Mouse (Mus musculus): Measurements from ENCODE around the gene Gfi1.

Gfi1 gene

DNA sequence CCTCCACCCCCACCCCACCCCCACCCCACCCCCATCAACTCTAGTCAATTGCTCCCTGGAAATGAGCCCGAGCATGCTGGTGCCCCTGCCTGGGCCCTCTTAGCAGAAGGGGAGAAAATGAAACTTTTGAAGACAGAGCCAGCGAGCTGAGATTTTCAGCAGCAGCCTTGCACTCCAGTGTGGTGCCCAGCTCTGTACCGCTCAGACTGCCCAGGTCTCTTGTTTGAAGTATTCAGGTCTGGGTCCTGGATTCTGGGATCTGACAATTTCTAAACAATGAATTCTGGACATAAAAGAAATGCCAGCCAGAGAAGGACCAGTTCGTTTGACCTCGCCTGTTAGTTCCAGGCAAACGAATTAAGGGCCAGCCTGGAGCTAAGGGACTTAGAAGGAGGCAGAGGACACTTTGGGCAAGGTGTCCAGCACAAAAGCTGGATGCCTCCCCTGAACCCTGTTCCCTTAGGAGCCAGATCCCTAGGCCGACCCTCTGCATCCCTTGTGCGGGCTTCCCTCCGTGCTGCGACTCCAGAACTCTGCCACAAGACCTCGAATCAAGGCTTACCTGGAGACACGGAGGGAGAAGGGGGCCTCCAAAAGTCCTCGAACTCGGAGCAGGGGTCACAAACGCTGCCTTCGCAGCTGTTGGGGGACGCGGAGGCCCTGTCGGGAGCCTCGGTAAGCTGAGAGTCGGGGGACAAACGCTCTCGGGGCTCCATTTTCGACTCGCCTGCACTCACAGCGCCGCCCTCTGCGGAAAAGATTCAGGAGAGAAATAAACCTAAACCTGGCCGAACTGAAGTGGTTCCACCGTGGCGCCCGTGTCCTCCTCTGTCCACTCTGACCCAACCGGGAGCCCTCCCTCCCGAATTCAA, 2.9 kb downstream of the Gfi1 start:
- in situ Hi-C loops (cut with MboI, MseI): loop anchor here (5.0 kb wide), 1 partner anchor 34 kb away; no protein-coding TSS in a partner anchor

DNA sequence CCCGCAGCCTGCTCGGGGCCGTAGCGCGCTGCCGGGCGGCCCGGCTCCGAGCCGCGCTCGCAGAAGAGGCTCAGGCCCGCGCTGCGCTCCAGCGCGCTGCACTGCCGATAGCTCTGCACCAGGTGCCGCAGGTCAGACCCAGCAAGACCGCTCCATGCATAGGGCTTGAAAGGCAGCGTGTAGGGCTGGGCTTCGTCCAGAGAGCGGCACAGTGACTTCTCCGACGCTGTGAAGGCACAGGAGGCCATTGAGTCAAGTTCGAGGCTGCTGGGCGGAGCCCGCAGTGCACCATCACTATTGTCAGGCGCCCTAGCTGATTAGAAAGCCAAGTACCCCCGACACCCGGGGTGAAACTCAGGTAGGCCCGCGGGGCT, 4.2 kb downstream of the Gfi1 start:
- in situ Hi-C loops (cut with MboI, MseI): loop anchor here (5.0 kb wide), 1 partner anchor 36 kb away; no protein-coding TSS in a partner anchor

GRCm38 (mm10) chr5:107720991-107721637, 4.7 kb downstream of the Gfi1 start:
- in situ Hi-C loops (cut with MboI, MseI): loop anchor here (5.0 kb wide), 1 partner anchor 36 kb away; no protein-coding TSS in a partner anchor

DNA sequence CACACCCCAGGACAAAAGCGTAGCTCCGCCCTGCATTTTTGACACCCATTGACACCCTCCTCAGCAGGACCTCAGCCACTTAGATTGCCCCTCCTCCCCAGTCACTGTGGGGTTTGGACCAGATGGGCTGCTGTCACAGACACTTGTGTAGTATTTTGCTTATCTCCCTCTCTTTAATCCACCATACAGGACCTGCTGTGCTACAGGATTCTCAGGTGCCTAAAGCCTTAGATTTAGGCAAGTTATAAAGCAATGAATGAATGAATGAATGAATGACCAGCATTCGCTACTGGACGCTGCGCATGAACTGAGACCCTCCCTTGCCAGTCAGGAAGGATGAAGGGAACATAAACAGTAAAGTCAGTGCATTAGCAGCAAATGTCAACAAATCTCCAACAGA, 5.3 kb downstream of the Gfi1 start:
- in situ Hi-C loops (cut with MboI, MseI): loop anchor here (5.0 kb wide), 1 partner anchor 37 kb away; no protein-coding TSS in a partner anchor

- in situ Hi-C loops (cut with MboI, MseI): loop anchor here (5.0 kb wide), 1 partner anchor 38 kb away; no protein-coding TSS in a partner anchor
These were observed 6.0 kb downstream of the Gfi1 start for GRCm38 (mm10) chr5:107719786-107720185.

DNA sequence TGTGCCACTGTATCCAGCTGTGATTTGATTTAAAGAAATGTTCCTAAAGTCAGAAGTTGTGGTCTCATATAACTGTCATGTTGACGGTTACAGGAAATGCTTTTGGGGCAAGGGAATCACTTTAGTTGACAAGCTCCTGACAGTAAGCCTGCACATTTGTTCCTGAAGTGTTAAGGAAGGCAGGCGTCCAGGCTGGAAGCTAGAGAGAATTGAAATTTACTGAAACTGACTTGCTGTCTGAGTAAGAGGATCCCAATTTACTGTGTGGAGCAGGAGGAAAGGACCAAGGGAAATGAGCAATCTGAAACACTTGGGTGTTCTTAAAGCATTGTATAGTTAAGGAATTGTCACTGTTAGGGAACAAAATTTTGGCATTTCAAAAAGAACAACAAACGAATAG, 6.6 kb downstream of the Gfi1 start:
- in situ Hi-C loops (cut with MboI, MseI): no loop called here

GRCm38 (mm10) chr5:107717871-107718361, 7.9 kb downstream of the Gfi1 start:
- in situ Hi-C loops (cut with MboI, MseI): no loop called here

DNA sequence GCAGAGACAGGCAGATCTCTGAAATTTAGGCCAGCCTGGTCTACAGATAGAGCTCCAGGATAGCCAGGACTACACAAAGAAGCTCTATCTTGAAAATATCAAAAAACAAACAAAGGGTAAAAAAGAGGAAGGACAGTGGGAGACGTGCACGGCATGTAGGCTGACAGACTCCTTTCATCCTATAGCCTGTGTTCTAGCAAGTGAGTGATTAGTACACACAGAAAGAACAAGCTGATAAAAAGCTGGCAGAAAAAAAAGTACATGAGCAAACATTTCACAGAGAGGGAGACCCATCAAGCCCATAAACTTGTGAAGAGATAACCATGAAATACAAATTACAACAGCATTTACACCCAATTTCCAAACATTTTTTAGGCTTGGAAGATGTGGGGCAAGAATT, 14.1 kb downstream of the Gfi1 start:
- in situ Hi-C loops (cut with MboI, MseI): no loop called here

DNA sequence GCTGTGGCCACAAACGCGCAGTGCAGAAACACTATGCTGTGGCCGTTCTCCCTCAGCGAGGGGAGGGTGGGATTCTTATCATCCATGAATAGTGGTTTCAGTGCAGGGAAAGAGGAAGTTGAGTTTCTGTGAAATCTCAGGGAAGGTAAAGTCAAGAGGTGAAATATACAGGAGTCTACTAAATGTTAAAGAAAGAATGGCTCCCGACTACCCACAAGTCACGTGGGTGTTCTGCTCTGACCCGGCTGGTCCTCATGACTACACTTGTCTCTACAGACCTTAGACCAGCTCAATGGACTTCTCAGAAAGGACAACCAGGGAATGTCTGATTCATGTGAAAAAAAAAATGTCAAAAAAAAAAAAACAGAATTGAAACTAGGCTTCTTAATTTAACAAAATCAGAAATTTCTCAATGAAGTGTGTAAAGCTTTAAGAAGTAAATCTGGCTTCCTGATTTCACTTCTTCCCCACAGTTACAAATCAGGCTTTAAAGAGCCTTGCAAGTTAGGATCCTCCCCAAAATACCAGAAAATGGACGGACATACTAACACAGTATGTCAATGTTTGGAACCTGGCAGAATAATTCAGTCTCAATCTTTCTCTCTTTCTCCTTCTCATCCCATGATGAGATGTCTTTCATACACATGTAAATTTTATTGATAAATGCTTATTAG, 17.6 kb downstream of the Gfi1 start:
- in situ Hi-C loops (cut with MboI, MseI): no loop called here

GRCm38 (mm10) chr5:107706262-107706661, 19.6 kb downstream of the Gfi1 start:
- in situ Hi-C loops (cut with MboI, MseI): no loop called here

- in situ Hi-C loops (cut with MboI, MseI): no loop called here
These were observed 20.1 kb downstream of the Gfi1 start for GRCm38 (mm10) chr5:107705756-107706155.

DNA sequence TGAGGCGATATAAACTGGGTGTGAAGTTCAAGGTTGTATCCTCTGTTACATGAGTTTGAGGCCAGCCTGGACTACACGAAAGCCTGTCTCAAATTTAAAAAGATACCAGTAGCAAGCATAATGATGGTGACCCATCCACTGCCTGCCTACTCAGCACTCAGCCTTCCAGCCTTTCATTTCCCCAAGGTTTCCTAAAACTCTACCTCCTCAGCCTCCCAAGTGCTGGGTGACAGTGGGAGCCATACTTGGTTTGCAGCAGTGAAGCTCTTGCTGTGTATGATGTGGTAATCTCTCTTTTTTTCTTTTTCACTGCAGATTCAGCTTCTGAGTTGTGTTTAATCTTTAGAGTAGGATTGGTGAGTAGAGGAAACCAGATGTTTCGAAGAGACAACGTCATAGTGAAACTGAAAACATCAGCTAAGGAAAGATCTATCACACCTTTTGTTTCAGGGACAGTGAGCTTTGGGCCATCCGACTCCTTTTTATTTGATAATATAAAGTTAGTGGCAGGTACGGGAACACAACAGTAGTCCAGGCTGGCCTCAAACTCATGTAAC, 22.6 kb downstream of the Gfi1 start:
- in situ Hi-C loops (cut with MboI, MseI): loop anchor here (5.0 kb wide), 1 partner anchor 86 kb away; no protein-coding TSS in a partner anchor

GRCm38 (mm10) chr5:107701658-107702057, 24.2 kb downstream of the Gfi1 start:
- in situ Hi-C loops (cut with MboI, MseI): loop anchor here (5.0 kb wide), 1 partner anchor 84 kb away; no protein-coding TSS in a partner anchor

DNA sequence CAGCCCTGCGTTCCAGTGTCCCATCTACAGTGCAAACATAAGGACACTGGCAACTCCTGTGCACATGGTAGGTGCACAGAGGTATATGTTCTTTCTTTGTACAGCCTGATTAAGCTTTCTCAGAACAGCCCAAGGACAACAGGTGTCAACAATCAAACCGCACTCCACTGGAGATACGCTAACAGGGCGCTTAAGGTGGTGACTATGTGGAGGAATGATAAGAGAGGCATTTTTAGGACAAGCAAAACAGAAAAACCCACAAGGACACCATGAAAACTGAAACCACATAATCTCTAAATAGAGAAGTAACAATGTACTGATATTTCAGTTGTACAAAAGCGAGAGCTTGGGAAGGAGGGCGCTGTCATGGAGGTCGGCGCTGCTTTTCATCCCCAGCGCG, 25.0 kb downstream of the Gfi1 start:
- in situ Hi-C loops (cut with MboI, MseI): loop anchor here (5.0 kb wide), 1 partner anchor 84 kb away; no protein-coding TSS in a partner anchor

- in situ Hi-C loops (cut with MboI, MseI): no loop called here
These were observed 26.9 kb downstream of the Gfi1 start for GRCm38 (mm10) chr5:107698888-107699287.

DNA sequence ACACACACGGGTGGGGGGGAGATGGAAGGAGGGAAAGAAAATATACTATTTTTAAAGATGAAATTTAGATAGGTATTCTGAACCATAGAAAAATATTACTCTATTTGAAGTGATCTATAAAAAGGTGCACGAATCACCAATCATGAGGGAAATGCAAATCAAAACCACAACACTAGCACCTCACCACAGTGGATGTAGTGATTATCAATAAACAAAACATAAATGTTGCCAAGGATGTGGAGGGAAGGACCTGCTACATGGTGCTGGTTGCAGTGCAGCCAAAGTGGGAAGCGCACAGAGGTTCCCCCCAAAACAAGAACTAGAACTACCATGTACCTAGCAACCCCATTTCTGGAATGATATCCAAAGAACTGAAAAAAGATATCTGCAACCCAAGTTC, 30.8 kb downstream of the Gfi1 start:
- in situ Hi-C loops (cut with MboI, MseI): no loop called here

DNA sequence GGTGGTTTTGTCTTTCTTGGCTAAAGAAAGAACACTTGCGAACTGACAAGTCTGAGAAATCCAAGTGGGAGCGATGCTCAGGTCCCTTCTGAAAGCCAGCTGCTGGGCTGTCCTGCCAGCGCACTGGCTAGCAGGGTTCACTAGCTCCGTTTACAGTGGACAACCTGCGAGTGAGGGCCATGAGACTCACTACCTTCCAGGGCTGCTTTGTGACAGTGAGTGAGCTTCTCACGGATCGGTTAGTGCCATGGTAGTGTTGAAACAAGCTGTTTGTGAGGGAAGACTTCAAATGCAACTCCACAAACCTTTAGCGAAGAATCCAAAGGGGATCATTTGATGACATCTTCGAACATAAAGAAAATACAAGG, 37.4 kb downstream of the Gfi1 start:
- in situ Hi-C loops (cut with MboI, MseI): no loop called here

DNA sequence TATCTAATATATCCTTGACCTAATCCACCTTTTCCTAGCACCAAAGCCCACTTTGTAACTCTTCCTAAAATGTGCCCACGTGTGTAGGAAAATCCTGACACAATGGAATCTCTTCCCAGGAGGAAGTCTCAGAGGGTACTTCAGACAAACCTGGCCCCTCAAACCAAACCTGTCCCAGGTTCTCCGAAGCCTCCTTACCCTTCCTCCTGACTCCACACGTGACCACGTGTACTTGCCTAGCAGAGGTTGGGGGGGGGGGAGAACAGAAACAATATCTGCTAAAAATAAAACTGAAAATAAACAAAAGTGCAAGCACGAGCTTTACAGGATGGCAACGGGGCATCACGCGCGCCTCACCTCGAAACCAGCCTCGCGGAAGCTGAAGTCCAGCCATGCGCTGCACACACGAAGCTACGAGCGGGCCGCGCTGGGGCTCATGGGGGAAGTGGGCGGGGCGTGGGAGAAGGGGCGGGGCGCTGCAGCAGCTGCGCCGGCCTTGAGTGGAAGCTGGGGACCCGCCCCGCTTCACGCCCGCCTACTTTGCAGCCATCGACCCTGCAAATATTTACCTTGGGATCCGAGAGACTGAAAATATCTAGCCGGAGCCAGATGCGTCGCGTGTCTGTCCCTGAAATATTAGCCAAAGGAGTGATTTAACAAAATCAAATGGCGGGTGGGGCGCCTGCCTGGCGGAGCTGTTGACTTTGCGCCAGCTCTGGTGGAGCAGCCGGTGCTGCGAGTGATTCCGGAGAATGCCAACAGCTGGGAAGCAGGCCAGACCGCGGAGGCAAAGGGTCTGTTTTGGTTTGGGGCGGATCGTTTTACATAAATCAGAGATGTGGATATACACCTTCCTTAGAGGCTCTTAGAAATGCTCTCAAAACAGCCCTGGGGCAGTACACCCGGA, 38.0 kb downstream of the Gfi1 start:
- in situ Hi-C loops (cut with MboI, MseI): no loop called here

DNA sequence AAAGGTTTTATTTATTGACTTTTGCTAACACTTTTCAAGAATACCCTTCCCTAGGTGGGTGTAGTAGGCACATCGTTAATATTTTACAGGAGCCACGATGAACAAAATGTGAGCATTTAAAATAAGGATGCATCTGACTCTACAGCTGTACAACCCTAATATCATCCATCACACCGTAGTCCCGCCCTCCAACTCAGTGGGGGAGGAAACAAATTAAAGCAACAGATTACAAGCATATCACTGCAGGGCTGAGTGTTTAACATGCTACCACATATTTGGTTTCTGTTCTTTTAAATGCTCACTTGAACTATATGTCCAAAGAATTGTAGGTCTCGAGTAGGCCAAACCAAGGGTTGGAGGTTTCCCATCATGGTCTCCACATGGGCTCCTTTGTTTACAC, 38.7 kb downstream of the Gfi1 start:
- in situ Hi-C loops (cut with MboI, MseI): no loop called here

GRCm38 (mm10) chr5:107684380-107684779, 41.5 kb downstream of the Gfi1 start:
- in situ Hi-C loops (cut with MboI, MseI): no loop called here

DNA sequence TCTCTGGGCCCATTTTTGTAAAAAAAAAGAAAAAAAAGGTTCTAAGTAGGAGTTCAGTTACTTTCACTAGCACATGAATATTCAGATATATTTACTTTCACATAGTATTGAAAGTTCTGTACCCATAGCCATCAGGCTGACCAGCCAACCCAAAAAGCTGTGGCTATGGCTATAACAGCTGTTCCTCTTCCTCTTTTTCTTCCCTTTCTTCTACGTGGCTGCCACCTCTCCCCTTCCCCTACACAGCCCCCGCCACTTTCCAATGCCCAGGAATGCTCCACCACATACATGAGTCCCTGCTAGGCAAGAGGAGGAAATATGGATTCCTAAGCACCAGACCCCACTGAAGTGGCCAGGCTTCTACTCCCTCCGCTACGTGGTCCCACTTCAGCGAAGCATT, 44.5 kb downstream of the Gfi1 start:
- in situ Hi-C loops (cut with MboI, MseI): no loop called here

Measured in T-helper 2 cell (primary cell).